Mouse (Mus musculus) spleen, postnatal 10 days (tissue): ENCODE data around the gene Rnaseh2a.
A peak's percentile ranks its signal among the peaks of the same experiment; 100 is the strongest.

Source experiments
- DNase-seq, 2 experiments: peaks; one replicate each; pipeline ENCODE4 v3.0.0; 2021 to 2022; ENCODE audit warnings: low spot score in 2 of 2

The Rnaseh2a gene

GRCm38 (mm10) chr8:84984294-84985048 is 14.9 kb upstream of the Rnaseh2a start:
- peak in 1 of 2 experiments; percentile 34 for DNase-seq

GRCm38 (mm10) chr8:84982499-84983011 is 13.0 kb upstream of the Rnaseh2a start:
- peak in 1 of 2 experiments; percentile 54 for DNase-seq

- peak in 1 of 2 experiments; percentile 32 for DNase-seq
These were observed 12.3 kb upstream of the Rnaseh2a start for GRCm38 (mm10) chr8:84981644-84982498.

GRCm38 (mm10) chr8:84980622-84981358 is 11.2 kb upstream of the Rnaseh2a start:
- peak; percentile 41 to 72 for DNase-seq

GRCm38 (mm10) chr8:84979599-84980421 is 10.2 kb upstream of the Rnaseh2a start:
- peak; percentile 88 to 92 for DNase-seq

- DNase-seq = peak; percentile 82 to 90
These were observed 8.8 kb upstream of the Rnaseh2a start, which contains the start of gene Junb for GRCm38 (mm10) chr8:84978248-84978940. Gene Junb (minus strand): TSS chr8:84978718.

- peak; percentile 82 to 84 for DNase-seq
These were observed 8.1 kb upstream of the Rnaseh2a start for GRCm38 (mm10) chr8:84977435-84978247.

- DNase-seq = no peak
These were observed 7.3 kb upstream of the Rnaseh2a start for GRCm38 (mm10) chr8:84976763-84977434.

- DNase-seq = peak; percentile 94
These were observed 6.6 kb upstream of the Rnaseh2a start for GRCm38 (mm10) chr8:84976031-84976762.

GRCm38 (mm10) chr8:84975434-84975833 is 5.9 kb upstream of the Rnaseh2a start:
- DNase-seq = peak; percentile 77 to 85

- DNase-seq = peak; percentile 28 to 38
These were observed 5.1 kb upstream of the Rnaseh2a start for GRCm38 (mm10) chr8:84974543-84975142.

GRCm38 (mm10) chr8:84973803-84974542 is 4.4 kb upstream of the Rnaseh2a start:
- peak; percentile 50 to 59 for DNase-seq

GRCm38 (mm10) chr8:84973079-84973478 is 3.5 kb upstream of the Rnaseh2a start:
- DNase-seq = no peak

- peak; percentile 73 to 86 for DNase-seq
These were observed 1.3 kb upstream of the Rnaseh2a start for GRCm38 (mm10) chr8:84970913-84971312.

GRCm38 (mm10) chr8:84970135-84970790 is 696 bp upstream of the Rnaseh2a start:
- DNase-seq = peak; percentile 50 to 58

- peak; percentile 31 to 49 for DNase-seq
These were observed 917 bp downstream of the Rnaseh2a start for GRCm38 (mm10) chr8:84968650-84969049.
